Mouse (Mus musculus): ENCODE results near the gene Odf2l. TPM values are rescaled to one million over a fixed set of nuclear protein-coding genes. Genes with fewer than 3 reads are reported as not detected.

The Odf2l gene
- 6.1 and 9.5 TPM in 2 replicates for polyA plus RNA-seq (2015; fragmentation: Nextera tagmentation; extraction: Ambion mirVana)

DNA sequence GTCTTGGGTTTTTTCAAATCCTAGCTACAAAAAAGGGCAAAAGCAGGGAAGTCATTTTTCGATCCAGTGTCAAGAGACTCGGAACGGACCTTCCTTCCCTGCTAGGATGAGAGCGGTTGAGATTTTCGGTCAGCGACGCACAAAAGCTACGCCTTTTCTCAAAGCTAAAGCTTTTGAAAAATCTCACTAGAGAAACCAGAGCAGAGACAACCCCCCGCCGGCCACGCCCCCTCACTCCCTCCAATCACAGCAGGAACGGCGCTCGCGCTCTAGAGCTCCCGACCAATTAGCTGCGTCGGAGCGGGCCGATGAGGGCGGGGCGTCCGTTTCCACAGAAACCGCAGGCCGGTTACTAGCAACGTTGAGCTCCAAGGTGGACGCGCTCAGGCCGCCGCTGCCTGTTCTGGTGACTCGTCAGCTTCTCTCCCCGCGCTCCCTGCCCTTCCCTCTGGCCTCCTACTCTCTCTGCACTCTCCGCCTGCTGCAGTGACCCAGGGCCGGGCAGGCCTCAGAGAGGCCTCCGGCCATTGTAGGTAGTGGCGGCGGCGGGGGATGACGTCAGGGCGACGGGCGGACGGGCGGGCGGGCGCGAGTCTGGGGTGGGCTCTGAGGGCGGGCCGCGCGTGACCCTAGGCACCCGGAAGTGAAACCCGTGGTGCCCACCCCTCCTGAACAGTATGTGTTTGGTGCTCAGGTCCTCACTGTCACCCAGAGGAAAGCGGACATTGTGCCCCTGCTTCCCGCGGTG, at the start of gene Odf2l:
Gene Odf2l (plus strand): TSS at position 335 of the 748 bp plus-strand sequence.

GRCm38 (mm10) chr3:145099291-145099690, 19.1 kb upstream of the Odf2l start, which contains the start of gene Clca2:
TSS of gene Clca2 (minus strand) at chr3:145099443.

Other genes with a start within 250 kb of the Odf2l start
- gene Clca4b, start 186.1 kb upstream of the Odf2l start, polyA plus RNA-seq (2015; fragmentation: Nextera tagmentation; extraction: Ambion mirVana), result not detected in 2 replicates
- gene Clca4a, start 143.5 kb upstream of the Odf2l start, polyA plus RNA-seq (2015; fragmentation: Nextera tagmentation; extraction: Ambion mirVana), result 0.08 TPM in 2 replicates
- 0.89 and 1.6 TPM in 2 replicates for gene Clca1, start 85.8 kb upstream of the Odf2l start, polyA plus RNA-seq (2015; fragmentation: Nextera tagmentation; extraction: Ambion mirVana)
- 1.0 and 1.1 TPM in 2 replicates for gene Clca2, start 19.1 kb upstream of the Odf2l start, polyA plus RNA-seq (2015; fragmentation: Nextera tagmentation; extraction: Ambion mirVana)
- 1.8 and 1.9 TPM in 2 replicates for gene Col24a1, start 173.9 kb downstream of the Odf2l start, polyA plus RNA-seq (2015; fragmentation: Nextera tagmentation; extraction: Ambion mirVana)